Mouse (Mus musculus) forebrain, embryonic 16.5 days (tissue): ENCODE measurements around the gene Tex38. TPM values are rescaled to one million over a fixed set of nuclear protein-coding genes. Genes with fewer than 3 reads are reported as not detected.
A peak's percentile ranks its signal among the peaks of the same experiment; 100 is the strongest.

Experiments used
- ATAC-seq: fragments of 200-750 bp; cut with Nextera tagmentation; 2 replicates; pipeline ENCODE4 v1.8.0; 2017; ENCODE audit warnings: mild to moderate bottlenecking, moderate library complexity
- H3K27ac ChIP-seq: fragments of 300-500 bp; sonication (generic); 2 replicates; pipeline ENCODE4 v1.5.1; 2014; ENCODE audit warnings: low read length, control low read depth
- H3K27me3 ChIP-seq: fragments of 300-500 bp; sonication (generic); replicated peaks from 2 replicates; pipeline ENCODE4 v1.6.1; 2014; ENCODE audit warnings: low read length; ENCODE audit not compliant: control insufficient read depth, insufficient read depth
- H3K36me3 ChIP-seq: fragments of 300-500 bp; sonication (generic); 2 replicates; pipeline ENCODE4 v1.6.1; 2014; ENCODE audit not compliant: control insufficient read depth, insufficient read depth
- H3K4me1 ChIP-seq: fragments of 300-500 bp; sonication (generic); replicated peaks from 2 replicates; pipeline ENCODE4 v1.6.1; 2014; ENCODE audit warnings: low read length; ENCODE audit not compliant: control insufficient read depth, insufficient read depth
- H3K4me2 ChIP-seq: fragments of 300-500 bp; sonication (generic); 2 replicates; pipeline ENCODE4 v1.6.1; 2014; ENCODE audit warnings: mild to moderate bottlenecking, low read length, control low read depth
- H3K4me3 ChIP-seq: fragments of 300-500 bp; sonication (generic); replicated peaks from 2 replicates; pipeline ENCODE4 v1.5.1; 2014; ENCODE audit warnings: mild to moderate bottlenecking, low read length, control low read depth
- H3K9ac ChIP-seq: fragments of 300-500 bp; sonication (generic); replicated peaks from 2 replicates; pipeline ENCODE4 v1.6.1; 2014; ENCODE audit warnings: low read depth, low read length, control low read depth
- H3K9me3 ChIP-seq: fragments of 300-500 bp; sonication (generic); 2 replicates; pipeline ENCODE4 v1.6.1; 2016; ENCODE audit warnings: low read length; ENCODE audit not compliant: control insufficient read depth
- whole genome bisulfite sequencing: fragments of 180-500 bp; shearing (Covaris S2); extraction: QIAGEN DNeasy Blood & Tissue Kit; methylation state at CpG from one replicate; pipeline ENCODE4 v1.1.7; 2014; 5-methylcytosine and 5-hydroxymethylcytosine counted together
- polyA plus RNA-seq: library from polyadenylated mRNA; unstranded; fragments of >200 nt; fragmentation: Nextera tagmentation; extraction: Ambion mirVana; gene quantifications from 2 replicates; pipeline ENCODE4 v1.2.1, GENCODE M21; 2015

Tex38 gene
- polyA plus RNA-seq, 1 experiment from 2014 or later, result 0.28 TPM

DNA sequence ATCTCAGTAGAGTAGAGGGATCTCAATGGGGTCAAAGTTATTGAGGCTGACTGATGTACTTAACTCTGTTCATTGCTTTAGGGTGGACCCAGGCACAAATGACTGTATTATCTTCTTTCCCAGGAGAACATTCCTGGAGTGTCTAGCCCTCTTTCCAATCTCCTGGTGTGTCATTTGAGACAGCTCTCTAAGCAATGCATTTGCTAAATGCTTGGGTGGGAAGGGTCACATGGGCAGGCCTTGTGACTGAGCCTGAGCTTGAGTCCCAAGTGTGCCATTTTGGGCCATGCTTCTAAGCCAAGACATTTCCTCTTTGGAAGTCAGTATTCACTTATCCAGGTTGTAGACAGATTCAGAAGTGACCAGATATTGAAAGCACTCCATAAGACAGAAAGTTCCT, 40.6 kb upstream of the Tex38 start:
- Histone ChIP-seq H3K27ac (no peak overlapping the region), H3K9ac (no peak overlapping the region), H3K4me2 (no peak overlapping the region), H3K27me3 (no peaks in the 10 kb centered on the region), H3K4me3 (no peak overlapping the region), H3K4me1 (no peaks in the 10 kb centered on the region), H3K9me3 (no peaks in the 10 kb centered on the region), H3K36me3 (no peaks in the 10 kb centered on the region)
- no peak for ATAC-seq

DNA sequence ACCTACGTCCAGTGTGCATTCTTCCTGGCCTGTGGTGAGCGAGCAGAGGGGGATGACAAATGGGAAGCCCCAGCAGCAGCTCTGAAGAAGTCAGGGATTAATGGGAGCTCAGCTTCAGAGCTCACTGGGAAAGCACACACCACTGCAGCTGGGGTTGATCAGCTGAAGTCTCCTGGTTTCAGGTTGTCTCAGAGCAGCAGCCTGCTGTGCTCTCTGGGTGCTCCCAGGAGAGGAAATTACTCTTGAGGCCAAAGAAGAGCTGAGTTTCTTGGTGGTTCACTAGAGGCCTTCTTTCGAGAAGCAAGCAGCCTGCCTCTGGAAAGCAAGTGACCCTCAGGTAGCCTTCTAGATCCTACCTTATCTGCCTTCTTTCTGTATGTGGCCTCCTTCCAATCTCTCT, 40.1 kb upstream of the Tex38 start:
- ATAC-seq, result no peak
- no peaks in the 10 kb centered on the region for H3K9me3 ChIP-seq
- H3K4me1 ChIP-seq, result no peaks in the 10 kb centered on the region
- WGBS, result 76% methylated on average over 3 of the region's 3 CpGs
- no peaks in the 10 kb centered on the region for H3K27me3 ChIP-seq
- no peaks in the 10 kb centered on the region for H3K36me3 ChIP-seq
- H3K9ac ChIP-seq, result no peak overlapping the region
- H3K27ac ChIP-seq, result no peak overlapping the region
- H3K4me3 ChIP-seq, result no peak overlapping the region
- no peak overlapping the region for H3K4me2 ChIP-seq

DNA sequence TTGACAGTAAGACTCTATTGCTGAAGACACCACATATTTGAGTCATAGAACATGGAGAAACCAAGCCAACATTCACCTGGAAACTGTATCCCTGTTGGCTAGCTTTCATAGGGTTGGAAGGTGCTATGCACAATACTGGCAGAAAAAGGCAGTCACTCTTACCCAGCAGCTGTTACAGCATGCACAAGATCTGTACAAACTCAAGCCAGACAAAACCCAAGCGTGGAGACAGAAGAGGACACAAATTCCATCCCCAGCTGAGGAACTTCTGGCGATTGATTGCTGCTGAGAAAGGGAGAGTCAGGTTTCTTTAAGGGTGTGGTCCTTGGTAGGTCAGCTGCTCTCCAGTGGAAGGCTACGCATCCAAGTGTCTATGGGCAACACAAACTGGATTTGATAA, 39.4 kb upstream of the Tex38 start:
- ATAC-seq, result no peak
- WGBS, result 88% methylated on average over 3 of the region's 3 CpGs

DNA sequence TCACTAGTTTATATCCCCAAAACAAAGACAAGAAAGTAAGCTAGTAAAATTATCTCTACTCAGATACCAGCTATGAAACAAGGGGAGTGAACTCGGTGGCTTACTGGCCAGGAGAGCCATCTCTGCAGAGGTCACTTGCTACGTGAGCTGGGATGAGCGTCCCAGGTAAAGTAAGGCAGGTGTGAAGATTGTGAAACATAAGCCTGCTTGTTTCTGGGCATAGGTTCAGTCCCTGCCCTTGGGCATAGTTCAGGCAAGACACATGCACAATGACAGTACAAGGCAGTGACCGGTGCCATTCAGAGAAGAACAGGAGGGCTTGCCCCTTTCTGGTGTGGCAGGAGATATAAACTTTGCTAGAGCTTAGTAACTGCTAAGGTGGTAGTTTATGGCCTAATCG, 34.8 kb upstream of the Tex38 start:
- H3K4me1 ChIP-seq, result no peaks in the 10 kb centered on the region
- 93% methylated on average over 5 of the region's 5 CpGs for WGBS

More for the DNA sequence above, 39.4 kb upstream of the Tex38 start:
- no peaks in the 10 kb centered on the region for H3K27me3 ChIP-seq
- no peak overlapping the region for H3K9ac ChIP-seq
- H3K4me1 ChIP-seq, result no peaks in the 10 kb centered on the region
- no peak overlapping the region for H3K27ac ChIP-seq
- H3K4me2 ChIP-seq, result no peak overlapping the region
- H3K36me3 ChIP-seq, result 0 out of 2 replicates have a peak, but pooled peaks cover 2% of the 10 kb centered on the region
- H3K4me3 ChIP-seq, result no peak overlapping the region
- no peaks in the 10 kb centered on the region for H3K9me3 ChIP-seq

DNA sequence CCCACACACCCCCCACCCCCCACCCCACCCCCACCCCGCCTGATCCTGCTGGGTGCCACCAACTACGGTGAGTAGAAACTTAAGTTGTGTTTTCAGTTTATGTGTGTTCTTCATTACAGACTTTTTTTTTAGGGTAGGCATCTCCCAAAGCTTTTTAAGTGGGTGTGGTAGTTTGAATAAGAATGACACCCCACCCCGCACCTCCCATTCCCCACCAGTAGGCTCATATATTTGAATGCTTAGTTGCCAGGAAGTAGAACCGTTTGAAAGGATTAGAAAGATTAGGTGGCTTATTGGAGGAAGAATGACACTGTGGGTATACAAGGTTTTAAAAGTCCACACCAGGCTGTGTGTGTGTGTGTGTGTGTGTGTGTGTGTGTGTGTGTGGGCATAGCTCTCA, 31.5 kb upstream of the Tex38 start:
- H3K9ac ChIP-seq, result no peak overlapping the region
- no peaks in the 10 kb centered on the region for H3K9me3 ChIP-seq
- 82% methylated on average over 4 of the region's 4 CpGs for WGBS
- no peaks in the 10 kb centered on the region for H3K27me3 ChIP-seq
- H3K4me2 ChIP-seq, result no peak overlapping the region
- H3K36me3 ChIP-seq, result peaks cover 6% of the 10 kb centered on the region; the same call in 1 of the 2 replicates
- no peak overlapping the region for H3K27ac ChIP-seq
- no peaks in the 10 kb centered on the region for H3K4me1 ChIP-seq
- ATAC-seq, result no peak
- no peak overlapping the region for H3K4me3 ChIP-seq

More for the DNA sequence above, 34.8 kb upstream of the Tex38 start:
- Histone ChIP-seq H3K27me3 (no peaks in the 10 kb centered on the region), H3K9ac (no peak overlapping the region), H3K36me3 (peaks cover 6% of the 10 kb centered on the region; the same call in 1 of the 2 replicates), H3K4me2 (no peak overlapping the region), H3K27ac (no peak overlapping the region), H3K9me3 (no peaks in the 10 kb centered on the region), H3K4me3 (no peak overlapping the region)
- ATAC-seq, result no peak

DNA sequence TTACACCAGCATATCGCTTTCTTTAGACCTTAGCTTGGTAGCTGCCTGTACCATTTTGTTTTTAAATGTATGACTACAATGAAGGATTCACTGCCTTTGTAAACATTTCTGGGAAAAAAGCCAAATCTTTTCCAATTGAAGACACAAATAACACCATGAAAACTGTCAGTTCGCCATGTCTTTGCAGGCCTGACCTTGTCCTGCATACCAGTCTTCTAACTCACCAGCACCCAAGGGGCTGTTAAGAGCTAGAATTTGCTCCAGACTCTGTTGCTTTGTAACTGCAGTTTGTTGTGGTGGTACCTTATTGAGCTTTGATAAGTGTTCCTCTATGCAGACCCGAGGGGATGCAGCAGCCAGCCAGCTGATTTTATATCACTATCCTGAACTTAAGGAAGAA, 19.2 kb upstream of the Tex38 start:
- peaks cover 18% of the 10 kb centered on the region for H3K36me3 ChIP-seq
- no peak for ATAC-seq
- H3K27ac ChIP-seq, result no peak overlapping the region
- no peak overlapping the region for H3K4me3 ChIP-seq
- H3K4me1 ChIP-seq, result no peaks in the 10 kb centered on the region
- no peak overlapping the region for H3K4me2 ChIP-seq
- no peak overlapping the region for H3K9ac ChIP-seq
- 45% methylated on average over 3 of the region's 3 CpGs for WGBS
- H3K9me3 ChIP-seq, result no peaks in the 10 kb centered on the region
- no peaks in the 10 kb centered on the region for H3K27me3 ChIP-seq

DNA sequence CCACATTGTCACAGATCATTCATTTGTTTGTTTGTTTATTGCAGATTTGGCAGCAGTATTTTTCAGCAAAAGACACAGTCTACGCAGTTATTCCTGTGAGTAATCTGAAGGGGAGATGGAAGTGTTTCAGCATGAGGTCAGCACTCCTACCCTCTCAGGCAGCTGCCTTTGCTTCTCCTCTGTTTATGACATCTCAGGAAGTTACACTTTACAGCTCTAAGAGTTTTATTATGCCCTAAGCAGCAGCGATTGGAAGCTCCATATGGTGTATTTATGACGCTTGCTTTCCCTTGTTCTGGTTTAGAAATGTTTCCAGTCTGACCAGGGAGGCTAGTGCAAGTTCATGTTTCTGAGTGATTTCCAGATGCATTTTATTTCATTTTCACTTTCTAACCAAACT, 14.5 kb upstream of the Tex38 start:
- Histone ChIP-seq H3K9me3 (no peaks in the 10 kb centered on the region), H3K9ac (no peak overlapping the region), H3K4me2 (no peak overlapping the region), H3K27me3 (no peaks in the 10 kb centered on the region), H3K4me3 (no peak overlapping the region), H3K4me1 (no peaks in the 10 kb centered on the region), H3K36me3 (peaks cover 24% of the 10 kb centered on the region), H3K27ac (no peak overlapping the region)
- WGBS, result 100% methylated on average over 3 of the region's 3 CpGs
- ATAC-seq, result no peak

DNA sequence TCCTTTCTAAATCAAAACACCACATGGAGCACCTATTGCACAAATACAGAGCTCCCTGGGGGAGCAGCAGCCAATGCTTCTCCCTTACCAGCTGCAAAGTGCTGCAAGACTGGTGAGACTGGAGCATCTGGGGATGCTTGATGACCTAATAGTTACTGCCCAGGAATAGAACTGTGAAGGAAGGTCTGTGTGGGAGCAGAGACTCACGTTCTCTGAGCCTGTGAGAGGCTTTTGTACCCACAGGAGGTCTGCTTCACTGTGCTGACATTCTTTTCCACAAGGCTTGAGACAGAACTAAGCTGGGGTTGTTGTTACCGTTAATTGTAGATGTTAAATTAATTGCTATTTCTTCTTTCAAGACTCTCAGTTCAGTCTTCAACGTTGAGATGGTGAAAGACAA, 10.0 kb upstream of the Tex38 start:
- WGBS, result 76% methylated on average over 3 of the region's 3 CpGs
- H3K4me1 ChIP-seq, result peaks cover 1% of the 10 kb centered on the region
- H3K4me3 ChIP-seq, result no peak overlapping the region
- no peak overlapping the region for H3K27ac ChIP-seq
- no peak overlapping the region for H3K9ac ChIP-seq
- ATAC-seq, result no peak
- H3K36me3 ChIP-seq, result peaks cover 15% of the 10 kb centered on the region
- no peaks in the 10 kb centered on the region for H3K9me3 ChIP-seq
- no peak overlapping the region for H3K4me2 ChIP-seq
- no peaks in the 10 kb centered on the region for H3K27me3 ChIP-seq

DNA sequence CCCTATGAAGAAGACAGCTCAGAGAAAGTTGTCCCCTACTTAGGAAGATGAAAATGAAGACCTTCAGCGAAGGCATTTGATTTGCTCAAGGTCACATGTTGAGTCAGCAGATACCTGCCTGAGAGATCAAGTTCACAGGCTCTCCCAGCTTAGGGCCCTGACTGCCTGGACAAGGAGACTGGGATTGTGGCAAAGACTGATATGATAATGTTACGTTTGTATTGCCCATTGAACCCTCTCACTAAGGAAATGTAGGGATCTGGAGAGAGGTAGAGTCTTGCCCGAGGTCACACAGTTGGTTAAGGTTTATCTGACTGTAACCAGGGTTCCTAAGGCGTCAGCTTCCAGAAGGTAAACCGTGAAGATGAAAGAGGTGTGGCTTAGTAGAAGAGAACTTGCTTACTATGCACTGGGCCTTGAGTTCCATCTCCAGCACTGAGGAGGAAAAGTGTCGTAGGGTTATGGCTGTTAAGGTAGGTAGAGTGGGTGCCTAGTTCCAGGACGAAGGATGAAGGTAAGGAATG, 4.8 kb upstream of the Tex38 start:
- peak overlapping the region; percentile 81 for H3K4me2 ChIP-seq
- 63% methylated on average over 7 of the region's 7 CpGs for WGBS
- no peaks in the 10 kb centered on the region for H3K9me3 ChIP-seq
- H3K36me3 ChIP-seq, result peaks cover 2% of the 10 kb centered on the region; the same call in 1 of the 2 replicates
- H3K27me3 ChIP-seq, result no peaks in the 10 kb centered on the region
- H3K27ac ChIP-seq, result no peak overlapping the region
- H3K4me3 ChIP-seq, result peak overlapping the region; percentile 69
- peaks cover 13% of the 10 kb centered on the region for H3K4me1 ChIP-seq
- H3K9ac ChIP-seq, result peak overlapping the region; percentile 85
- ATAC-seq, result no peak
